Mouse (Mus musculus) layer of hippocampus, postnatal 36 days (tissue): ENCODE measurements around the gene Uxt. TPM values are rescaled to one million over a fixed set of nuclear protein-coding genes. Genes with fewer than 3 reads are reported as not detected.
A peak's percentile ranks its signal among the peaks of the same experiment; 100 is the strongest.

Experiments used
- DNase-seq, 2 experiments: peaks; one replicate each; pipeline ENCODE4 v3.0.0; 2022
- total RNA-seq, 2 experiments: library from RNA; stranded (reverse); gene quantifications; 2 replicates each; pipeline ENCODE4 v1.2.3; 2021

The Uxt gene
- 10 to 100 TPM; 11.5 to 12.2 TPM for total RNA-seq

GRCm38 (mm10) chrX:20961477-20962378 lies at the start of gene Uxt:
Gene Uxt, minus strand, starts transcription at chrX:20962017.
- DNase-seq = peak; percentile 85 to 90

GRCm38 (mm10) chrX:20980901-20981300 lies 19.1 kb upstream of the Uxt start:
- DNase-seq = no peak

GRCm38 (mm10) chrX:20950191-20950880 lies 11.5 kb downstream of the Uxt start, which contains the start of gene Elk1:
Gene Elk1, minus strand, starts transcription at chrX:20950608.
- peak; percentile 78 to 79 for DNase-seq

GRCm38 (mm10) chrX:20946055-20946454 lies 15.8 kb downstream of the Uxt start:
- DNase-seq = peak; percentile 49 to 59

- no peak for DNase-seq
These were observed 29.9 kb downstream of the Uxt start for GRCm38 (mm10) chrX:20931963-20932362.

GRCm38 (mm10) chrX:20931364-20931763 lies 30.5 kb downstream of the Uxt start, which contains the start of gene Cfp:
Gene Cfp, minus strand, starts transcription at chrX:20931555.
- DNase-seq = no peak

- no peak for DNase-seq
These were observed 32.0 kb downstream of the Uxt start for GRCm38 (mm10) chrX:20929859-20930258.

- no peak for DNase-seq
These were observed 36.8 kb downstream of the Uxt start for GRCm38 (mm10) chrX:20924976-20925375.

- no peak for DNase-seq
These were observed 38.3 kb downstream of the Uxt start for GRCm38 (mm10) chrX:20923506-20923905.

- DNase-seq = no peak
These were observed 40.5 kb downstream of the Uxt start for GRCm38 (mm10) chrX:20921366-20921765.

- DNase-seq = peak; percentile 80 to 87
These were observed 40.9 kb downstream of the Uxt start, which contains the start of gene Syn1 for GRCm38 (mm10) chrX:20920844-20921364. Gene Syn1, minus strand, starts transcription at chrX:20921004.

GRCm38 (mm10) chrX:20920249-20920843 lies 41.5 kb downstream of the Uxt start:
- DNase-seq = no peak

GRCm38 (mm10) chrX:20915075-20915474 lies 46.7 kb downstream of the Uxt start:
- no peak for DNase-seq

- DNase-seq = no peak
These were observed 48.1 kb downstream of the Uxt start for GRCm38 (mm10) chrX:20913726-20914125.

- no peak for DNase-seq
These were observed 51.7 kb downstream of the Uxt start for GRCm38 (mm10) chrX:20910074-20910473.

Other genes with a start within 250 kb of the Uxt start
- 100 to 1,000 TPM; 186 to 190 TPM for gene Araf, start 164.2 kb downstream of the Uxt start, total RNA-seq
- under 1 TPM; 0.42 to 0.63 TPM for gene Timp1, start 91.9 kb downstream of the Uxt start, total RNA-seq
- gene Syn1, start 41.0 kb downstream of the Uxt start, total RNA-seq = 100 to 1,000 TPM; 444 to 469 TPM
- 10 to 100 TPM; 15.0 to 22.8 TPM for gene Cfp, start 30.5 kb downstream of the Uxt start, total RNA-seq
- 10 to 100 TPM; 90.7 to 95.4 TPM for gene Elk1, start 11.4 kb downstream of the Uxt start, total RNA-seq
- gene Zfp182, start 100.3 kb upstream of the Uxt start, total RNA-seq = 10 to 100 TPM; 10.2 to 13.5 TPM
- not detected for gene Spaca5, start 106.4 kb upstream of the Uxt start, total RNA-seq
- 1 to 10 TPM; 3.0 to 3.8 TPM for gene Zfp300, start 127.5 kb upstream of the Uxt start, total RNA-seq
- gene Ssxa1, start 153.8 kb upstream of the Uxt start, total RNA-seq = not detected
- not detected for gene Gm21876, start 213.6 kb upstream of the Uxt start, total RNA-seq